Mouse (Mus musculus): ENCODE results near the gene AU021092.

Gene AU021092

GRCm38 (mm10) chr16:5214126-5214525, 8.0 kb downstream of the AU021092 start:
- DNase-seq (ENCODE audit: low read depth, low spot score) = no peak

DNA sequence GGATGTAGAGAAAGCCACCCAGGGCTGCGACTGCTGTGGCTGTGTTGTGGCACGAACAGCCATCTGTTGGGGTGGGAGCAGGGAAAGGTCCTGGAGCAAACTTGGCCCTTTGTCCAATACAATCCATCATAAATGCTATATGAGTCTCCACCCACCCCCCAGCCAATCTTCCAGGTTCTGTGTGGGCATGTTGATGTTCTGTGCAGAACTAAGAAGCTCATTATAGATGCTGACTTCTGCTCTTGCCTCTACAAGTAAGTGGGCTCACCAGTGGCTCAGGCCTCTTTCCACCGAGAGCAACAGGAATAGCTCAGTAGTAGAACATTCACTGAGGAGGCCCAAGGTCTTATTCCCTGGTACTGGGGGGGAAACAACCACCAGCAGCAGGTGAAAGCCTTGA, 9.9 kb downstream of the AU021092 start:
- no peak for DNase-seq (ENCODE audit: low read depth, low spot score)

DNA sequence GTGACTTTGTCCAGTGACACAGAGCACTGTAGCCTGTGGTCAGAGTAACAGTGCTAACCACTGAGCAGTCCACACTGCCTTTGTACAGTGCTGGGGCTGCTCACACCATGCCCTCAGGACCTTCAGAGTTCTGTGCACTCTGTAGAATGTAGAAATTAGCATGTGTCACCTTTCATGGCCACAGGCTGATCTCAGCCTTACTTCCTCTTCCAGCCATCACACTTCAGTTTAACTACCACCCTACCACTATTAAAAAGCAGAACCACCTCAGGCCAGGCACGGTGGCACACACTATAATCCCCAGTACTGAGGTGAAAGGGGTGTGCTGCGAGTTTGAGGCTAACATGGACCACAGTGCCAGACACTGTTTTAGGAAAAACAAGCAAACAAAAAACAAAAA, 11.7 kb downstream of the AU021092 start:
- DNase-seq (ENCODE audit: low read depth, low spot score) = no peak

GRCm38 (mm10) chr16:5206051-5206450, 16.0 kb downstream of the AU021092 start:
- DNase-seq (ENCODE audit: low read depth, low spot score) = no peak

- DNase-seq (ENCODE audit: low read depth, low spot score) = no peak
These were observed 16.6 kb downstream of the AU021092 start for GRCm38 (mm10) chr16:5205431-5205970.

- peak; percentile 85 for DNase-seq (ENCODE audit: low read depth, low spot score)
These were observed 18.2 kb downstream of the AU021092 start, which contains the start of gene Nagpa for GRCm38 (mm10) chr16:5203668-5204433. TSS of gene Nagpa (minus strand) at chr16:5204012.

DNA sequence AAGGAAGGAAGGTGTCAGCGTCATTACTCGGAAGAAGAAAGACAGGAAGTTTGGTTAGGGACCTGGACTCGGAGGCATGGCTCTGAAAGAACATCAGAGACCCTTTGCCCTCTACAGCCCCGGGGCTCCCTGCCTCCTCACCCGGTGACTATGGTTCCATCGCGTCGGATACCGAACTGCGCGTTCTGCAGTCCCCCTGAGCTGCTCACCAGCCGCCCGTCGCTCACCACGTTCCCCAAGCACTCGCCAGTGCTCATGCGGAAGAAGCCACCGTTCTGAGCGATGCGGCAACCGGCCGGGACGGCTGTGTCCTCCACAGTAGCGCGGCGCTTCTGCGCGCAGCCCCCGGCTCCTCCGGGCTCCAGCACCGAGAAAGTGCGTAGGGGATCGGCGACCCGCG, 18.9 kb downstream of the AU021092 start:
- no peak for DNase-seq (ENCODE audit: low read depth, low spot score)

DNA sequence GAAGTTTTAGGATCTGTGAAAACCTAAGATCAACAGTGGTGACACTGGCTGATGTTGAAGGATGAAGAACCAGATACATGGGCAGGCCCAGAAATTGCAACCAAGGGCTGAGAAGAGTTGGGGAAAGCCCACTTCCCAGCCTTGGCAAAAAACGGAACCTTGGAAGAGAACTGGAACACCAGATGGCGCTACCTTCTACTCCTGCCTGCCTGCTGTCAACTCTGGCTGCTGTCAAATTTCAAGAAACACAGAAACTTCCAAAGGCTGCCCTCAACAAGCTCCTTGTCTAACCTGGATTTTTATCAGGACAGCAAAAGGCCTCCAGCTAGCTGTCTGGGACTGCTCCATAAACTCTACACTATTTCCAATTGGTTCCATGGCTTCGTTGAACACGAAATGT, 19.4 kb downstream of the AU021092 start:
- no peak for DNase-seq (ENCODE audit: low read depth, low spot score)

DNA sequence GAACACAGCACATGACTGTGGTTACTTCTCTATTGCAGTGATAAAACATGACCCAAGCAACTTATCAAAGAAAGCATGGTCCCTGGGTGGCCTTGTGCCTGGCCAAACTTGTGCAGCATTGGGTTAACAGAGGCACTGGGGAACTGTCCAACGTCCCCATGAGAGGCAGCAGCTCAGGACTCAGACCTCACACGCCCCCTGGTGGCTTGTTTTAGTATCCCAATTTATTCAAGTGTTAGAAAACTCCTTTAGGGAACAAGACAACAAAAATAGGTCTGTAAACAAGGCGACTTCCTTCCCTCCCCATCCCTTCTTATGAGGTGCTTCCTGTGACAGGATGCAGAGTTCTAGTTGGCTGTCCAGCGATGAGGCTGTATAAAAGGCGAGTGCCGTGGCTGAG, 27.0 kb downstream of the AU021092 start:
- no peak for DNase-seq (ENCODE audit: low read depth, low spot score)

DNA sequence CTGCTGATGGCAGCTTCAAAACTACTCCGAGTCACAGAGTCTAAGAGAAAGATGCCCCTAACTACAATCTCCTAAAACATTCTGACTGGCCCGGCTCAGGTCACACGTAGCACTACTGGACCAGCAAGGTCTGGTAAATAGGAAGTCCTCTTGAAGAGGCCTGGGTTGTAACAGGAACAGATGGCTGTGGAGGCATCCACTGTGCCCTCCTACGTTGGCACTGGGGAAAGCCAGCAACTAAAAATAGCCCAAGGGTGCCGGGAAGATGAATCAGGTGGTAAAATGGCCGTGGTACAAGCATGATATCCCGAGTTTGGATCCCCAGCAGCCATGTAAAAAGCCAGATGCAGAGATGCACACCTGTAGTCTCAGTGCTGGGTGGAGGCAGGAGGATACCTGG, 35.9 kb downstream of the AU021092 start:
- no peak for DNase-seq (ENCODE audit: low read depth, low spot score)

GRCm38 (mm10) chr16:5185691-5186090, 36.4 kb downstream of the AU021092 start:
- DNase-seq (ENCODE audit: low read depth, low spot score) = no peak

DNA sequence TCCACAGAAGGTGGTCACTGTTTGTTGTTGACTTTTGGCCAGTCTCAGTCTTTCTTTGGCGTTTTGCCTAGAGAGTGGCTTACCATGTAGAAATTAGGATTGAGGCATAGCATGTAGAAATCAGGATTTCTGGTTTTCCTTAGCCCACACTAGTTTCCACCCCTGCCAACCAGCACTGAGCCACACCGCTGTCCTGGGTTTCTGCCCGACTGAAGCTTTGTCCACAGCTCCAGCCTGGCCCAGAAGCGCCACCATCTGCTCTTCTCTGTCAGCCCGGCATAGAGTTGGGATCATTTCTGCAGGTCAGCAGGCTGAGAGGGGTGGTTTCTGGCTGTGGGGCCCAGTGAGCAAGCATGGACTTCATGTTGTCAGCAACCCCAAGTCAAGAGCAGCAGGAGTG, 37.1 kb downstream of the AU021092 start:
- no peak for DNase-seq (ENCODE audit: low read depth, low spot score)

GRCm38 (mm10) chr16:5184101-5184500, 38.0 kb downstream of the AU021092 start:
- DNase-seq (ENCODE audit: low read depth, low spot score) = no peak

GRCm38 (mm10) chr16:5183310-5183975, 38.7 kb downstream of the AU021092 start:
- no peak for DNase-seq (ENCODE audit: low read depth, low spot score)

DNA sequence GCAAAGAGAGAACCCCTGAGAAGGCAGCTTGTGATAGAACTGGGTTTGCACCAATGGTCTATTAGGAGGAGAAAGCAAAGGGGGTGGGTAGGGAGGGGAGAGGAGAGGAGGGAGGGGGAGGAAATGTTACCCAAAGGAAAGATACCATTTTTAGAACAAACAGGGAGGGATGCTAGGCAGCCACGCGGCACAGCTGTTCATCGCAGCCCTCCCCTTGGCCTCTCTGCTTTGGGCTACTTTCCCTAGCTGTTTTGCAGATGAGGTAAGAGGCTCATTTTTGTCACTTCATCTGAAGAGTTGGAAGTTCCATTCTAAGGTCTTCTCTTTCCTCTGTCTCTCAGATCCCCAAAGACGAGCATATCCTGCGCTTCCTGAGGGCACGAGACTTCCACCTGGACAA, 49.5 kb downstream of the AU021092 start:
- no peak for DNase-seq (ENCODE audit: low read depth, low spot score)

DNA sequence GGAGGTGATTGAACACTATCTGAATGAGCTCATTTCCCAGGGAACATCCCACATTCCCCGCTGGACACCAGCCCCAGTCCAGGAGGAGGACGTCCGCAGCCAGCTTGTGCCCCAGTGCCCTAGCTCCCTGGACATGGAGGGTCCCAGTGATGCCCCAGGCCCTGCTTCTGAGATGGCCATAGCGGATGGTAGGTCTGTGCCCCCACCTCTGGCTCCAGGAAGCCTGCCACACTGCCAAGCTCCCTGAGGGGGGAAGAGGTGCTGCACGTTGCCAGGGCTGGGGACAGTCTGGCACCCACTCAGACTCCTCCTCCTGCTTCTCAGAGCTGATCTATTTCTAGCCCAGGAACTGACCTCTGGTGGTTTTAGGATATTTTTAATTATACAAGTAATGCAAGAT, 53.3 kb downstream of the AU021092 start:
- no peak for DNase-seq (ENCODE audit: low read depth, low spot score)

DNA sequence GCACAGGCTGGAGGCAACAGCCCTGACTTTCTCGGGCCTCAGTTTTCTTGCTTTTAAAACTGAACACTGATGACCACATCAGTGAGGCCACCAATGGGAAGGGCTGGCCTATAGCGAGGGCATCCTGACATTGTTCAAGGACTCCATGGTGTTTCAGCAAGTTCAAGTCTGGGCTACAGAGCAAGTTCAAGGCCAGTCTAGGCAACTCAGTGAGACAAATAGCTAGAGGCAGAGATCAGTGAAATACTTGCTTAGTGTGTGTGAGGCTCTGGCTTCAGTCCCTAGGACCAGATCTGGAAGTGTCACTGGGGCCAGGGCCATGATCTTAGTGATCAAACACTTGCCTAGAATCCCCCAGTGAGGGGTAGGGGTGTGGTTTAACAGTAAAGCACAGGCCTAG, 54.1 kb downstream of the AU021092 start:
- DNase-seq (ENCODE audit: low read depth, low spot score) = no peak

DNA sequence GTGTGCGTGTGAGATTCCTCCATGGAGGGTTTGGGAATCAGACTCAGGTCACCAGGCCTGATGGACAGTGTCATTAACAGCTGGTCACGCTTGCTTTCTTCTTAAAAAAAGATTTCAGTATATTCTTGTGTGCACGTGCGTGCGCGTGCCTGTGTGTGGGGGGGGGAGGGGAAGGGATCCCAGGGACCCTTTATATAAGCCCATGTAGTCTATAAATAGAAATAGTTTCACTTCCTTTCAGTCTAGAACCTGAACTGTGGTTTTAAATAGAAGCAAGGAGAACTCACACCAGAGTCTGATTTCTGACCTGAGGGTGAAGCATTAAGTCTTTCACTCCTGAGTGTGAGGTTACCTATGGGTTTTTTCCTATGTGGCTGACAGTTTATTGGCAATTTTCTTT, 57.8 kb downstream of the AU021092 start:
- no peak for DNase-seq (ENCODE audit: low read depth, low spot score)
